Mouse (Mus musculus): ENCODE measurements at regions not wholly inside any gene's neighbourhood (a gene's known extent, or its start where the extent isn't known, plus 50 kb on each side); places are given as distances from the start of the nearest gene placed in this dataset.

GRCm38 (mm10) chr9:118266298-118266697 lies 116.3 kb upstream of the Cmc1 start:
- Histone ChIP-seq H3K27ac (replicated peaks) (no peak overlapping the region), H3K9me3 (replicated peaks) (no peaks in the 10 kb centered on the region), H3K36me3 (replicated peaks) (no peaks in the 10 kb centered on the region), H3K27me3 (no peaks in the 10 kb centered on the region), H3K4me1 (replicated peaks) (no peaks in the 10 kb centered on the region), H3K9ac (no peak overlapping the region), H3K4me2 (no peak overlapping the region), H3K4me3 (replicated peaks) (no peak overlapping the region)
- ATAC-seq (ENCODE audit: insufficient read depth): no peak
- 54% methylated on average over 5 of the region's 5 CpGs for WGBS (ENCODE audit: insufficient replicate concordance)

- no peaks in the 10 kb centered on the region for H3K4me1 ChIP-seq (replicated peaks)
- H3K4me3 ChIP-seq (replicated peaks): no peak overlapping the region
- WGBS (ENCODE audit: insufficient replicate concordance): 69% methylated on average over 12 of the region's 12 CpGs
- H3K36me3 ChIP-seq (replicated peaks): no peaks in the 10 kb centered on the region
- no peaks in the 10 kb centered on the region for H3K9me3 ChIP-seq (replicated peaks)
- H3K27me3 ChIP-seq: no peaks in the 10 kb centered on the region
- ATAC-seq (ENCODE audit: insufficient read depth): no peak
- no peak overlapping the region for H3K9ac ChIP-seq
- no peak overlapping the region for H3K4me2 ChIP-seq
- no peak overlapping the region for H3K27ac ChIP-seq (replicated peaks)
These were observed 121.7 kb upstream of the Cmc1 start for GRCm38 (mm10) chr9:118271681-118272080.

GRCm38 (mm10) chr9:118272713-118273407 lies 122.9 kb upstream of the Cmc1 start:
- Histone ChIP-seq H3K4me2 (no peak overlapping the region), H3K4me1 (replicated peaks) (no peaks in the 10 kb centered on the region), H3K9me3 (replicated peaks) (no peaks in the 10 kb centered on the region), H3K4me3 (replicated peaks) (no peak overlapping the region), H3K36me3 (replicated peaks) (no peaks in the 10 kb centered on the region), H3K9ac (no peak overlapping the region), H3K27ac (replicated peaks) (no peak overlapping the region), H3K27me3 (no peaks in the 10 kb centered on the region)
- 56% methylated on average over 11 of the region's 11 CpGs for WGBS (ENCODE audit: insufficient replicate concordance)
- no peak for ATAC-seq (ENCODE audit: insufficient read depth)

- Histone ChIP-seq H3K27me3 (no peaks in the 10 kb centered on the region), H3K36me3 (replicated peaks) (no peaks in the 10 kb centered on the region), H3K27ac (replicated peaks) (no peak overlapping the region), H3K4me2 (no peak overlapping the region), H3K9ac (no peak overlapping the region), H3K4me3 (replicated peaks) (no peak overlapping the region), H3K9me3 (replicated peaks) (no peaks in the 10 kb centered on the region), H3K4me1 (replicated peaks) (no peaks in the 10 kb centered on the region)
- WGBS (ENCODE audit: insufficient replicate concordance): 48% methylated on average over 3 of the region's 3 CpGs
- no peak for ATAC-seq (ENCODE audit: insufficient read depth)
These were observed 135.5 kb upstream of the Cmc1 start for GRCm38 (mm10) chr9:118285481-118285880.

GRCm38 (mm10) chr9:118287606-118288005 lies 137.6 kb upstream of the Cmc1 start:
- Histone ChIP-seq H3K4me2 (no peak overlapping the region), H3K4me1 (replicated peaks) (no peaks in the 10 kb centered on the region), H3K9me3 (replicated peaks) (no peaks in the 10 kb centered on the region), H3K27me3 (no peaks in the 10 kb centered on the region), H3K36me3 (replicated peaks) (no peaks in the 10 kb centered on the region), H3K27ac (replicated peaks) (no peak overlapping the region), H3K9ac (no peak overlapping the region), H3K4me3 (replicated peaks) (no peak overlapping the region)
- no peak for ATAC-seq (ENCODE audit: insufficient read depth)
- WGBS (ENCODE audit: insufficient replicate concordance): 65% methylated on average over 9 of the region's 9 CpGs

- ATAC-seq (ENCODE audit: insufficient read depth): no peak
- Histone ChIP-seq H3K9me3 (replicated peaks) (no peaks in the 10 kb centered on the region), H3K4me3 (replicated peaks) (no peak overlapping the region), H3K9ac (no peak overlapping the region), H3K27me3 (no peaks in the 10 kb centered on the region), H3K36me3 (replicated peaks) (no peaks in the 10 kb centered on the region), H3K4me1 (replicated peaks) (no peaks in the 10 kb centered on the region), H3K27ac (replicated peaks) (no peak overlapping the region), H3K4me2 (no peak overlapping the region)
- WGBS (ENCODE audit: insufficient replicate concordance): 76% methylated on average over 10 of the region's 10 CpGs
These were observed 142.9 kb upstream of the Cmc1 start for GRCm38 (mm10) chr9:118292836-118293235.

- ATAC-seq (ENCODE audit: insufficient read depth): no peak
- no peak overlapping the region for H3K9ac ChIP-seq
- H3K36me3 ChIP-seq (replicated peaks): no peaks in the 10 kb centered on the region
- no peaks in the 10 kb centered on the region for H3K9me3 ChIP-seq (replicated peaks)
- no peaks in the 10 kb centered on the region for H3K4me1 ChIP-seq (replicated peaks)
- H3K27ac ChIP-seq (replicated peaks): no peak overlapping the region
- WGBS (ENCODE audit: insufficient replicate concordance): 55% methylated on average over 8 of the region's 8 CpGs
- H3K27me3 ChIP-seq: no peaks in the 10 kb centered on the region
- no peak overlapping the region for H3K4me2 ChIP-seq
- H3K4me3 ChIP-seq (replicated peaks): no peak overlapping the region
These were observed 144.0 kb upstream of the Cmc1 start for GRCm38 (mm10) chr9:118294011-118294410.

- Histone ChIP-seq H3K27me3 (no peaks in the 10 kb centered on the region), H3K36me3 (replicated peaks) (no peaks in the 10 kb centered on the region), H3K4me2 (no peak overlapping the region), H3K4me1 (replicated peaks) (no peaks in the 10 kb centered on the region), H3K27ac (replicated peaks) (no peak overlapping the region), H3K4me3 (replicated peaks) (no peak overlapping the region), H3K9me3 (replicated peaks) (no peaks in the 10 kb centered on the region), H3K9ac (no peak overlapping the region)
- no peak for ATAC-seq (ENCODE audit: insufficient read depth)
- WGBS (ENCODE audit: insufficient replicate concordance): 68% methylated on average over 11 of the region's 11 CpGs
These were observed 152.9 kb upstream of the Cmc1 start for GRCm38 (mm10) chr9:118302785-118303384.

GRCm38 (mm10) chr9:118318357-118319140 lies 159.5 kb upstream of the Eomes start:
- no peak overlapping the region for H3K4me2 ChIP-seq
- no peaks in the 10 kb centered on the region for H3K4me1 ChIP-seq (replicated peaks)
- no peak overlapping the region for H3K4me3 ChIP-seq (replicated peaks)
- ATAC-seq (ENCODE audit: insufficient read depth): no peak
- H3K9me3 ChIP-seq (replicated peaks): no peaks in the 10 kb centered on the region
- no peaks in the 10 kb centered on the region for H3K27me3 ChIP-seq
- no peaks in the 10 kb centered on the region for H3K36me3 ChIP-seq (replicated peaks)
- no peak overlapping the region for H3K27ac ChIP-seq (replicated peaks)
- H3K9ac ChIP-seq: no peak overlapping the region
- 73% methylated on average over 18 of the region's 18 CpGs for WGBS (ENCODE audit: insufficient replicate concordance)

GRCm38 (mm10) chr9:118323796-118324195 lies 154.2 kb upstream of the Eomes start:
- H3K4me1 ChIP-seq (replicated peaks): no peaks in the 10 kb centered on the region
- no peaks in the 10 kb centered on the region for H3K27me3 ChIP-seq
- H3K9ac ChIP-seq: no peak overlapping the region
- H3K36me3 ChIP-seq (replicated peaks): no peaks in the 10 kb centered on the region
- H3K4me3 ChIP-seq (replicated peaks): no peak overlapping the region
- no peaks in the 10 kb centered on the region for H3K9me3 ChIP-seq (replicated peaks)
- no peak overlapping the region for H3K27ac ChIP-seq (replicated peaks)
- no peak overlapping the region for H3K4me2 ChIP-seq
- ATAC-seq (ENCODE audit: insufficient read depth): no peak
- 51% methylated on average over 12 of the region's 12 CpGs for WGBS (ENCODE audit: insufficient replicate concordance)

- H3K36me3 ChIP-seq (replicated peaks): no peaks in the 10 kb centered on the region
- no peaks in the 10 kb centered on the region for H3K9me3 ChIP-seq (replicated peaks)
- H3K4me1 ChIP-seq (replicated peaks): no peaks in the 10 kb centered on the region
- H3K4me3 ChIP-seq (replicated peaks): no peak overlapping the region
- 71% methylated on average over 9 of the region's 9 CpGs for WGBS (ENCODE audit: insufficient replicate concordance)
- no peak overlapping the region for H3K4me2 ChIP-seq
- no peak overlapping the region for H3K9ac ChIP-seq
- H3K27me3 ChIP-seq: no peaks in the 10 kb centered on the region
- no peak for ATAC-seq (ENCODE audit: insufficient read depth)
- H3K27ac ChIP-seq (replicated peaks): no peak overlapping the region
These were observed 151.4 kb upstream of the Eomes start for GRCm38 (mm10) chr9:118326656-118327055.

Measured in liver, embryonic 15.5 days (tissue).